Mouse (Mus musculus) ES-Bruce4 (cell line): ENCODE results near the gene Lysmd1.

Experiments used
- CTCF ChIP-seq: IDR thresholded peaks from one replicate; pipeline ENCODE4 v1.8.1; 2011; ENCODE audit warnings: low read depth, low read length
- EP300 ChIP-seq: IDR thresholded peaks from 2 replicates; pipeline ENCODE4 v1.6.1; 2011; ENCODE audit warnings: low read depth, low read length; ENCODE audit not compliant: insufficient read depth
- POLR2A ChIP-seq: IDR thresholded peaks from one replicate; pipeline ENCODE4 v1.8.1; 2011; ENCODE audit warnings: low read length; ENCODE audit not compliant: insufficient read depth

DNA sequence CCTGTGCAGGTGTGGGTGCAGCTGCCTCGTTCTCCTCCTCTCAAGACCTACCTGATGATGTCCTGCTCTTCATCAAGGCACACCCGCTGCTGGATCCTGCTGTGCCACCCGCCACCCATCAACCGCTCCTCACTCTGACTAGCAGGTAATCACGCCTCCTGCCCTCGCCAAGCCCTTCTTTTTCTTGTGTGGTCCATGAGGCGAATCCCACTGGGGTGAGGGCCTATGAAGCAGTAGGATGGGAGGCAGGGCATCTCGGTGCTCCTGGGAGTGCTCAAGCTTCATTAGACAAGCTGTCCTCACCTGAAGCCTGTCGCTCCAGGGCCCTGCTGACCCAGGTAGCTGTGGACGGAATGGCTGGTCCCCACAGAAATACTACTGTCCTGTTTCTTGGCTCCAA is 36.1 kb downstream of the Lysmd1 start:
- TF ChIP-seq CTCF (no peak), POLR2A (no peak), EP300 (no peak)
